Mouse (Mus musculus): ENCODE measurements at regions not wholly inside any gene's neighbourhood (a gene's known extent, or its start where the extent isn't known, plus 50 kb on each side); places are given as distances from the start of the nearest gene placed in this dataset.

GRCm38 (mm10) chr11:19380935-19381334 is 362.1 kb upstream of the Meis1 start:
- no peaks in the 10 kb centered on the region for H3K27me3 ChIP-seq (replicated peaks; ENCODE audit: control insufficient read depth, insufficient read depth, low read length)
- H3K27ac ChIP-seq (ENCODE audit: low read depth, low read length) = no peak overlapping the region
- H3K36me3 ChIP-seq (ENCODE audit: control insufficient read depth, insufficient read depth, low read length) = no peaks in the 10 kb centered on the region
- H3K4me3 ChIP-seq (ENCODE audit: low read depth, low read length) = no peak overlapping the region
- no peaks in the 10 kb centered on the region for H3K9me3 ChIP-seq (ENCODE audit: control insufficient read depth, low read length)
- DNase-seq (ENCODE audit: low spot score) = no peak
- H3K4me1 ChIP-seq (replicated peaks; ENCODE audit: control insufficient read depth, insufficient read depth, low read length) = no peaks in the 10 kb centered on the region
- 23% methylated on average over 2 of the region's 2 CpGs for WGBS
- no peak for ATAC-seq (replicated peaks; ENCODE audit: low FRiP score)
- no peak overlapping the region for H3K9ac ChIP-seq (ENCODE audit: low read depth, low read length)
- no peak overlapping the region for H3K4me2 ChIP-seq

GRCm38 (mm10) chr11:19389136-19389535 is 370.4 kb upstream of the Meis1 start:
- Histone ChIP-seq H3K27ac (ENCODE audit: low read depth, low read length) (no peak overlapping the region), H3K27me3 (replicated peaks; ENCODE audit: control insufficient read depth, insufficient read depth, low read length) (no peaks in the 10 kb centered on the region), H3K9ac (ENCODE audit: low read depth, low read length) (no peak overlapping the region), H3K9me3 (ENCODE audit: control insufficient read depth, low read length) (no peaks in the 10 kb centered on the region), H3K4me2 (no peak overlapping the region), H3K4me3 (ENCODE audit: low read depth, low read length) (no peak overlapping the region), H3K36me3 (ENCODE audit: control insufficient read depth, insufficient read depth, low read length) (no peaks in the 10 kb centered on the region), H3K4me1 (replicated peaks; ENCODE audit: control insufficient read depth, insufficient read depth, low read length) (no peaks in the 10 kb centered on the region)
- DNase-seq (ENCODE audit: low spot score) (no peak), ATAC-seq (replicated peaks; ENCODE audit: low FRiP score) (no peak)
- 88% methylated on average over 6 of the region's 6 CpGs for WGBS

- Histone ChIP-seq H3K27me3 (replicated peaks; ENCODE audit: control insufficient read depth, insufficient read depth, low read length) (no peaks in the 10 kb centered on the region), H3K27ac (ENCODE audit: low read depth, low read length) (no peak overlapping the region), H3K4me1 (replicated peaks; ENCODE audit: control insufficient read depth, insufficient read depth, low read length) (no peaks in the 10 kb centered on the region), H3K9ac (ENCODE audit: low read depth, low read length) (no peak overlapping the region), H3K4me2 (no peak overlapping the region), H3K9me3 (ENCODE audit: control insufficient read depth, low read length) (no peaks in the 10 kb centered on the region), H3K4me3 (ENCODE audit: low read depth, low read length) (no peak overlapping the region), H3K36me3 (ENCODE audit: control insufficient read depth, insufficient read depth, low read length) (no peaks in the 10 kb centered on the region)
- no peak for DNase-seq (ENCODE audit: low spot score)
- no peak for ATAC-seq (replicated peaks; ENCODE audit: low FRiP score)
- 45% methylated on average over 1 of the region's 1 CpGs for WGBS
These were observed 373.4 kb upstream of the Meis1 start for GRCm38 (mm10) chr11:19392190-19392589.

GRCm38 (mm10) chr11:19394372-19394771 is 375.6 kb upstream of the Meis1 start:
- no peaks in the 10 kb centered on the region for H3K9me3 ChIP-seq (ENCODE audit: control insufficient read depth, low read length)
- no peak overlapping the region for H3K27ac ChIP-seq (ENCODE audit: low read depth, low read length)
- H3K27me3 ChIP-seq (replicated peaks; ENCODE audit: control insufficient read depth, insufficient read depth, low read length) = no peaks in the 10 kb centered on the region
- no peak for DNase-seq (ENCODE audit: low spot score)
- no peak overlapping the region for H3K9ac ChIP-seq (ENCODE audit: low read depth, low read length)
- H3K4me1 ChIP-seq (replicated peaks; ENCODE audit: control insufficient read depth, insufficient read depth, low read length) = no peaks in the 10 kb centered on the region
- no peak overlapping the region for H3K4me3 ChIP-seq (ENCODE audit: low read depth, low read length)
- ATAC-seq (replicated peaks; ENCODE audit: low FRiP score) = no peak
- no peak overlapping the region for H3K4me2 ChIP-seq
- no peaks in the 10 kb centered on the region for H3K36me3 ChIP-seq (ENCODE audit: control insufficient read depth, insufficient read depth, low read length)

GRCm38 (mm10) chr11:19400396-19400795 is 381.6 kb upstream of the Meis1 start:
- no peak overlapping the region for H3K4me2 ChIP-seq
- H3K36me3 ChIP-seq (ENCODE audit: control insufficient read depth, insufficient read depth, low read length) = no peaks in the 10 kb centered on the region
- H3K9ac ChIP-seq (ENCODE audit: low read depth, low read length) = no peak overlapping the region
- no peak overlapping the region for H3K4me3 ChIP-seq (ENCODE audit: low read depth, low read length)
- H3K27me3 ChIP-seq (replicated peaks; ENCODE audit: control insufficient read depth, insufficient read depth, low read length) = no peaks in the 10 kb centered on the region
- no peaks in the 10 kb centered on the region for H3K9me3 ChIP-seq (ENCODE audit: control insufficient read depth, low read length)
- H3K4me1 ChIP-seq (replicated peaks; ENCODE audit: control insufficient read depth, insufficient read depth, low read length) = no peaks in the 10 kb centered on the region
- DNase-seq (ENCODE audit: low spot score) (no peak), ATAC-seq (replicated peaks; ENCODE audit: low FRiP score) (no peak)
- no peak overlapping the region for H3K27ac ChIP-seq (ENCODE audit: low read depth, low read length)
- WGBS = 80% methylated on average over 7 of the region's 7 CpGs

GRCm38 (mm10) chr11:19420143-19420542 is 401.4 kb upstream of the Meis1 start:
- ATAC-seq (replicated peaks; ENCODE audit: low FRiP score) (no peak), DNase-seq (ENCODE audit: low spot score) (no peak)
- no peak overlapping the region for H3K4me3 ChIP-seq (ENCODE audit: low read depth, low read length)
- 62% methylated on average over 2 of the region's 2 CpGs for WGBS
- no peaks in the 10 kb centered on the region for H3K4me1 ChIP-seq (replicated peaks; ENCODE audit: control insufficient read depth, insufficient read depth, low read length)
- H3K36me3 ChIP-seq (ENCODE audit: control insufficient read depth, insufficient read depth, low read length) = no peaks in the 10 kb centered on the region
- H3K9me3 ChIP-seq (ENCODE audit: control insufficient read depth, low read length) = no peaks in the 10 kb centered on the region
- no peak overlapping the region for H3K9ac ChIP-seq (ENCODE audit: low read depth, low read length)
- H3K27me3 ChIP-seq (replicated peaks; ENCODE audit: control insufficient read depth, insufficient read depth, low read length) = no peaks in the 10 kb centered on the region
- H3K27ac ChIP-seq (ENCODE audit: low read depth, low read length) = no peak overlapping the region
- H3K4me2 ChIP-seq = no peak overlapping the region

GRCm38 (mm10) chr11:19423268-19423667 is 404.5 kb upstream of the Meis1 start:
- no peaks in the 10 kb centered on the region for H3K9me3 ChIP-seq (ENCODE audit: control insufficient read depth, low read length)
- no peak overlapping the region for H3K4me2 ChIP-seq
- DNase-seq (ENCODE audit: low spot score) (no peak), ATAC-seq (replicated peaks; ENCODE audit: low FRiP score) (no peak)
- no peaks in the 10 kb centered on the region for H3K36me3 ChIP-seq (ENCODE audit: control insufficient read depth, insufficient read depth, low read length)
- no peak overlapping the region for H3K9ac ChIP-seq (ENCODE audit: low read depth, low read length)
- H3K4me1 ChIP-seq (replicated peaks; ENCODE audit: control insufficient read depth, insufficient read depth, low read length) = no peaks in the 10 kb centered on the region
- no peaks in the 10 kb centered on the region for H3K27me3 ChIP-seq (replicated peaks; ENCODE audit: control insufficient read depth, insufficient read depth, low read length)
- H3K27ac ChIP-seq (ENCODE audit: low read depth, low read length) = no peak overlapping the region
- no peak overlapping the region for H3K4me3 ChIP-seq (ENCODE audit: low read depth, low read length)

GRCm38 (mm10) chr11:19423841-19424815 is 405.3 kb upstream of the Meis1 start:
- ATAC-seq (replicated peaks; ENCODE audit: low FRiP score) (no peak), DNase-seq (ENCODE audit: low spot score) (no peak)
- Histone ChIP-seq H3K4me1 (replicated peaks; ENCODE audit: control insufficient read depth, insufficient read depth, low read length) (no peaks in the 10 kb centered on the region), H3K9me3 (ENCODE audit: control insufficient read depth, low read length) (no peaks in the 10 kb centered on the region), H3K36me3 (ENCODE audit: control insufficient read depth, insufficient read depth, low read length) (no peaks in the 10 kb centered on the region), H3K9ac (ENCODE audit: low read depth, low read length) (no peak overlapping the region), H3K27ac (ENCODE audit: low read depth, low read length) (no peak overlapping the region), H3K4me2 (no peak overlapping the region), H3K27me3 (replicated peaks; ENCODE audit: control insufficient read depth, insufficient read depth, low read length) (no peaks in the 10 kb centered on the region), H3K4me3 (ENCODE audit: low read depth, low read length) (no peak overlapping the region)
- 71% methylated on average over 20 of the region's 20 CpGs for WGBS

- H3K27ac ChIP-seq (ENCODE audit: low read depth, low read length) = no peak overlapping the region
These were observed 408.8 kb upstream of the Meis1 start for GRCm38 (mm10) chr11:19427559-19427958.

More at GRCm38 (mm10) chr11:19427559-19427958, 408.8 kb upstream of the Meis1 start:
- H3K36me3 ChIP-seq (ENCODE audit: control insufficient read depth, insufficient read depth, low read length) = no peaks in the 10 kb centered on the region
- no peaks in the 10 kb centered on the region for H3K4me1 ChIP-seq (replicated peaks; ENCODE audit: control insufficient read depth, insufficient read depth, low read length)
- H3K9ac ChIP-seq (ENCODE audit: low read depth, low read length) = no peak overlapping the region
- H3K4me3 ChIP-seq (ENCODE audit: low read depth, low read length) = no peak overlapping the region
- DNase-seq (ENCODE audit: low spot score) (no peak), ATAC-seq (replicated peaks; ENCODE audit: low FRiP score) (no peak)
- H3K9me3 ChIP-seq (ENCODE audit: control insufficient read depth, low read length) = no peaks in the 10 kb centered on the region
- 79% methylated on average over 1 of the region's 1 CpGs for WGBS
- H3K27me3 ChIP-seq (replicated peaks; ENCODE audit: control insufficient read depth, insufficient read depth, low read length) = no peaks in the 10 kb centered on the region
- H3K4me2 ChIP-seq = no peak overlapping the region

All from liver, embryonic 11.5 days (tissue).